Mouse (Mus musculus) heart, embryonic 16.5 days (tissue): ENCODE measurements around the gene Clstn2. TPM values are rescaled to one million over a fixed set of nuclear protein-coding genes. Genes with fewer than 3 reads are reported as not detected.

Source experiments
- ATAC-seq: fragments of 200-750 bp; cut with Nextera tagmentation; replicated peaks from 2 replicates; pipeline ENCODE4 v1.8.0; 2017; ENCODE audit warnings: moderate number of reproducible peaks; ENCODE audit not compliant: insufficient read depth, low FRiP score; ENCODE audit errors: extremely low read depth
- H3K27ac ChIP-seq: fragments of 300-500 bp; sonication (generic); 2 replicates; pipeline ENCODE4 v1.5.1; 2014; ENCODE audit warnings: mild to moderate bottlenecking, low read length, control low read depth, moderate library complexity
- H3K27me3 ChIP-seq: fragments of 300-500 bp; sonication (generic); 2 replicates; pipeline ENCODE4 v1.6.1; 2014; ENCODE audit warnings: low read length, mixed read lengths; ENCODE audit not compliant: control insufficient read depth, insufficient read depth
- H3K36me3 ChIP-seq: fragments of 300-500 bp; sonication (generic); 2 replicates; pipeline ENCODE4 v1.6.1; 2014; ENCODE audit not compliant: control insufficient read depth, insufficient read depth
- H3K4me1 ChIP-seq: fragments of 300-500 bp; sonication (generic); 2 replicates; pipeline ENCODE4 v1.6.1; 2014; ENCODE audit warnings: low read length, mixed read lengths; ENCODE audit not compliant: control insufficient read depth, insufficient read depth
- H3K4me2 ChIP-seq: fragments of 300-500 bp; sonication (generic); 2 replicates; pipeline ENCODE4 v1.6.1; 2014; ENCODE audit warnings: low read depth, mild to moderate bottlenecking, control low read depth, low read length
- H3K4me3 ChIP-seq: fragments of 300-500 bp; sonication (generic); 2 replicates; pipeline ENCODE4 v1.5.1; 2014; ENCODE audit warnings: mild to moderate bottlenecking, control low read depth, low read length
- H3K9ac ChIP-seq: fragments of 300-500 bp; sonication (generic); 2 replicates; pipeline ENCODE4 v1.6.1; 2014; ENCODE audit warnings: low read length, control low read depth
- H3K9me3 ChIP-seq: fragments of 300-500 bp; sonication (generic); replicated peaks from 2 replicates; pipeline ENCODE4 v1.6.1; 2016; ENCODE audit warnings: low read length; ENCODE audit not compliant: control insufficient read depth
- WGBS: fragments of 180-500 bp; shearing (Covaris S2); extraction: QIAGEN DNeasy Blood & Tissue Kit; methylation state at CpG from one replicate; pipeline ENCODE4 v1.1.7; 2014; 5-methylcytosine and 5-hydroxymethylcytosine counted together
- polyA plus RNA-seq: library from polyadenylated mRNA; unstranded; fragments of >200 nt; fragmentation: Nextera tagmentation; extraction: Ambion mirVana; gene quantifications from 2 replicates; pipeline ENCODE4 v1.2.1, GENCODE M21; 2015

Clstn2 gene
- polyA plus RNA-seq, 1 experiment from 2014 or later, result 0.35 TPM

DNA sequence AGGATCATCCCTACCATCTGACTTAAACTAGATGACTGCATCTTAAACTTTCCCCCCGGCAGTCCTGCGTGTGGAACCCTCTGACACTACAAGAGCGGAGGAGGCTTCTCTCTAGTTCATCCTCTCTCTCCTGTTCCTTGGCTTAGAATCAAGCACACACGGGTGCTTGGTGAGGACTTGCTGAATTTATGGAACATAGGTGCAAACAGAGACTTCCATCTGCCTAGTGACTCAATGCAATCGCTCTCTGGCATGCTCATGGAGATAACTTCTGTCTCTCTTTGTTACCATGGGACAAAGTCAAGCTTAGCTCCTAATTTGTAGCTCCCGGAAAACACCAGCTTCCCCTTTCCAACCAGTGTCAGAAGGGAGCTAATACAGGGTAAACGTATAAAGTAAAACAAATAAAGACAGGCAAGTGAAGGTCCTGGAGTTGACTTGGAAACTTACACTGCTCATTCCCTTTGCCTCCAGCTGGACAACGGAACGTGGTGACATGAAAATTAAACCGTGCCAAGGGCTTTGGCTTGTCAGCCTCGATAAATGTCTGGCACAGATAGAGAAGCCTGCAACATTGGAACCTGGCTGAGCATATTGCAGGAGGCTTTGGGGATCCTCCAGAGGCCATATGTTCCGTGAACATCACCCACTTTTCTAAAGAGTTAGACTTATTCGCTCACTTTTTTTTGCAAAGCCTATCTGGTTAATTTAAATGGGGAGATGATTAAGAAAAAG lies 583.5 kb downstream of the Clstn2 start:
- no peaks in the 10 kb centered on the region for H3K36me3 ChIP-seq
- no peaks in the 10 kb centered on the region for H3K27me3 ChIP-seq
- H3K27ac ChIP-seq, result no peak overlapping the region
- H3K4me2 ChIP-seq, result no peak overlapping the region
- no peak for ATAC-seq
- WGBS, result 57% methylated on average over 13 of the region's 13 CpGs
- H3K9ac ChIP-seq, result no peak overlapping the region
- H3K4me1 ChIP-seq, result peaks cover 4% of the 10 kb centered on the region; the same call in 1 of the 2 replicates
- no peak overlapping the region for H3K4me3 ChIP-seq
- H3K9me3 ChIP-seq, result no peaks in the 10 kb centered on the region

DNA sequence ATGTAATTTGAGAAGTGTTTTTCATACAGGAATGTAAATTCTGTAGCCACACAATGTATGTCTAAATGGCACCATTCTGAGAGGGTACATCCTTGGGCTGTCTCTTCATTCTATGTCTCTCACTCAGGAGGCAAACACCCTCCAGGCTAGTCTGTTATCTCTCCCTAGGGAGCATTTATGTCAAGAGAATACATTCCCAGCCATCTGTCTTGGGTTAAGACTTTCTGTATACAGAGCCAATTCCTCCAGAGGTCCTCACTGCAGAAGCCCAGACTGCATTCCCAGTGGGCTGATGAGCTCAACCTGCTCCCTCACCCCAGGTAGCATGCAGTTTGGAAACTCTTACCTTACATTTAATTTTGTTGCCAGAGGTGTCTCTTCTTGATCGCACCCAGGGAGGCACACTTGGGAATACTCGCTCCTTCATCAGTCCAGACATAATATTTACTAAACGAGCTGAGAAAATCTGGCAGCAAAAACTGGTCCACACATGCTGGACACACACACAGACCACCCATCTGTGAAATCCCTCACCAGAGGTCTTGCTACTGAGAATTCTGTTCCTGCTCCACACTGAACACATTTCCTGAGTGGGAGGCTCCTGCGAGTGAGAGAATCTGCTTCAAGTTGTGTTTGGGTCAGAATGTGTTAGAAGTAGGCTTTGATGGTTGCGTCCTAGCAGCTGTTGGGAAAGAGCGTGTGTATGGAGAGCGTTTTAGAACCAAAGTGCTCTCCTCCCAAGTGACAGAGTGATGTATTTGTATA lies 592.9 kb downstream of the Clstn2 start:
- 65% methylated on average over 7 of the region's 7 CpGs for WGBS
- Histone ChIP-seq H3K27me3 (no peaks in the 10 kb centered on the region), H3K4me1 (no peaks in the 10 kb centered on the region), H3K9me3 (no peaks in the 10 kb centered on the region), H3K4me3 (no peak overlapping the region), H3K9ac (no peak overlapping the region), H3K36me3 (no peaks in the 10 kb centered on the region), H3K27ac (no peak overlapping the region), H3K4me2 (no peak overlapping the region)
- ATAC-seq, result no peak

DNA sequence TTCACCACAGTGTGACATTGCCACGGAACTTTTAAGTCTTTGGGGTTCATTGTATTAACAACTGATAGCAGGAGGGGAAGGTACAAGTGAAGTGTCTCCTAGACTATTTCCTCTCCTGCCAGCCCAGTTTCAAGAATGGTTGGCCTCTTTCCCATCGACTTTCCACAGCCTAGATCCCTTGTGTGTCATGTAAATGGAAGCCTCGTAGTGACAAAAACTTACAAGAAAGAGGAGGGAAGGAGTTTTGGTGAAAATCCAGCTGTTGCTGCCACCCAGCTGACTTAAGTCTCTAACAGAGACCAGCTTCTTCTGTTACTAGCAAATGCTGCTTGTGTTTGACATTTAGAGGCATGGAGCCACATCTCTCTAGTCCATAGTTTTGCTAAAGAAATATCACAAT lies 598.3 kb downstream of the Clstn2 start:
- WGBS, result 41% methylated on average over 3 of the region's 3 CpGs

DNA sequence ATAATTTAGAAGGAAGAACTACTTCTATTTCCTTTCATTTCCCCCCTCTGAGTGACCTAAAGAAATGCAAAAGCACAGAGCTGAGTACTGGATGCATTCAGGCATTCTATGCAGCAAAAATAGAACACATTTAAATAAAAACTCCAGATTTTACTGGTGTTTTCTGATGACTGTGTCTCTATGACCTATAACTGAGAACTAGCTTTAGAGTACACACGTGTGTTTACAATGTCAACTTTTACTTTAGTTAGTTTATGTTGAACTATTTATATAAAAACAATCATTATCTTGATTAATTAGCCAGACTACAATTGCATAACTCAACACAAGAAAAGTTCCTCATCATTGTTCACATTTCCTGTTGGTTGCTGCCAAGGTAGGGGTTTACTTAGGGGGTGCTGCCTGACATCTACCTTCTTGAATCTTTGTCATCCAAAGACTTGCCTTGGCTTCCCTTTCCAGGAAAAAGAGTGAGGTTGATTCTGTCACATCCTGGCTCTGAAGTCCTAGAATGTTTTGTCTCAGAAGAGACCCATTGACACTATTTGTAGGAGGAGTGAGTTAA lies 603.0 kb downstream of the Clstn2 start:
- no peaks in the 10 kb centered on the region for H3K9me3 ChIP-seq
- H3K27ac ChIP-seq, result no peak overlapping the region
- no peak overlapping the region for H3K9ac ChIP-seq
- no peaks in the 10 kb centered on the region for H3K27me3 ChIP-seq
- H3K4me3 ChIP-seq, result no peak overlapping the region
- ATAC-seq, result no peak
- H3K4me1 ChIP-seq, result no peaks in the 10 kb centered on the region
- no peak overlapping the region for H3K4me2 ChIP-seq
- no peaks in the 10 kb centered on the region for H3K36me3 ChIP-seq
- 65% methylated on average over 1 of the region's 1 CpGs for WGBS

More for the DNA sequence above, 598.3 kb downstream of the Clstn2 start:
- H3K36me3 ChIP-seq, result no peaks in the 10 kb centered on the region
- H3K27ac ChIP-seq, result no peak overlapping the region
- no peak overlapping the region for H3K4me2 ChIP-seq
- no peaks in the 10 kb centered on the region for H3K9me3 ChIP-seq
- H3K4me3 ChIP-seq, result no peak overlapping the region
- no peaks in the 10 kb centered on the region for H3K4me1 ChIP-seq
- no peak for ATAC-seq
- no peak overlapping the region for H3K9ac ChIP-seq
- H3K27me3 ChIP-seq, result no peaks in the 10 kb centered on the region

DNA sequence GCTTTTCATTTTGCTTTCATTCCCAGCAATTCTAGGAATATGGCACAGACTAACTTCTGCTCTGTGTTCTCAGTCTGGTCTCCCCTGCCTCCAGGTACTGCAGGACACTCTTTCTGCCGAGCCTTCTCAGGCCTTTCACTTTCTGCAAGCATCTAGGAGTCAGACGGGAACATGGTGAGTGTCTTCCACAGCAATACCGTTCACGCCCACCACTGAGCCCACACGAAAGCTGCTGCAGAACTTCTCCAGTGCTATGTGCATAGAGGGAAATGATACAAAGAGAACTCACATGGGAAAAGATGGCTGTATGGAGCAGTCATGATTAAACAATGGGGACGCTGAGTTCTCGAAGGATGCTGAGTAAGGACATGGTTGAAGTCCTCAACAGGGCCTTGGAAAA lies 604.9 kb downstream of the Clstn2 start:
- ATAC-seq, result no peak

DNA sequence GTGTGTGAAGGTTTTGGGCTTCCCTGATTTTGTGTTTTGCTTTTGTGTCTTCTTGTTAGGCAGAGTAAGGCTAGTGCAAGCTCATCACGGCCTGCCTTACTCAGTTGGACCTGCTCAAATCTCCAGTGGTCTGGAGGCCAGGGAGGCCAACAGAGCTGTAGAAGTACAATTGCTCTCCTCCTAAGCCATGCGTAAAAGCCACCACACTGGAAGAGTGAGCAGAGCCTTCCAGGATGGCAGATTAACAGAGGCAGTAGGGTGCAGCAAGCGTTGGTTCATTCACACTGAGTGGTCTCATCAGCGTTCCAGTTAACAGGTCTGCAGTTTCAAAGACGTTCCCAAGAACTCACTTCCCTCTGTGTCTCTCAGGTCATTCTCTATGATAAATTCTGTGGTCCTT lies 612.1 kb downstream of the Clstn2 start:
- H3K27me3 ChIP-seq, result no peaks in the 10 kb centered on the region
- H3K4me3 ChIP-seq, result no peak overlapping the region
- H3K9ac ChIP-seq, result no peak overlapping the region
- no peak overlapping the region for H3K27ac ChIP-seq
- H3K9me3 ChIP-seq, result no peaks in the 10 kb centered on the region
- H3K4me1 ChIP-seq, result no peaks in the 10 kb centered on the region
- WGBS, result 60% methylated on average over 5 of the region's 5 CpGs
- H3K36me3 ChIP-seq, result no peaks in the 10 kb centered on the region
- H3K4me2 ChIP-seq, result no peak overlapping the region
- ATAC-seq, result no peak

More for the DNA sequence above, 604.9 kb downstream of the Clstn2 start:
- no peaks in the 10 kb centered on the region for H3K36me3 ChIP-seq
- no peaks in the 10 kb centered on the region for H3K27me3 ChIP-seq
- no peak overlapping the region for H3K9ac ChIP-seq
- H3K4me2 ChIP-seq, result no peak overlapping the region
- no peak overlapping the region for H3K27ac ChIP-seq
- H3K4me1 ChIP-seq, result no peaks in the 10 kb centered on the region
- H3K4me3 ChIP-seq, result no peak overlapping the region
- WGBS, result 77% methylated on average over 7 of the region's 7 CpGs
- H3K9me3 ChIP-seq, result no peaks in the 10 kb centered on the region

DNA sequence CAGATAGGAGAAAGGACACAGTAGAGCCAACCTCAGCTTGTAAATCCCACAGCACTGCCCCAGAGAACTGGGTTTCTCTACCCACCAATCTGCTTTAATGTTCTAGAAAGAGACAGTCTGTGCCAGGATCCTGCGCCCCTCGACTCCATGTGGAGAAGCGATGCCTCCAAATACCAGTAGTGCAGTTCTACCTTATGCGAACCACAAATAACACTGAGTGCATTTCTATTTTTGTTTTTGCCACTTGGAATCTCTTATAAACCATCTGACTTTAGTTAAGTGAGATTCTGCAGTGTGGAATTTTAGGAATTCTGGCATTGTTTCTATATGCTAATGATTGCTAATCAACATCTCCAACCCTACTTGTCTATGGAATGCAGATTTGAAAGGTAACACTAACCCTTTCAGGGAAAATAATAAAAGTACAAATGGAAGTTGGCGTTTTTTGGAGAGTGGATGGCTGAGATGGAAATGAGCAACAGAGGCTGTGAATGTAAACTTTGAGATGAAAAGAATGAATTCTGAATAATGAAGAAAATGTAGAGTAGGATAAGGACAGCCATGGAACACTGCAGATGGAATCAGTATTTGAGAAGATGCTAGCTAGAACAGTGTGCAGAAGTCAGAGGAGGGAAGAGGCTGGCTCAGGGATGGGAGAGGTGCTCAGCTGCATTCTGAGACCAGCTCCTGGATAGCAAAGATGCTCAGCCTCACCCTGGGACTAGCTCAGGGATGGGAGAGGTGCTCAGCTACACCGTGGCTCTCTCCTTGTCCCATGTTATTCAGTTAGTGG lies 617.9 kb downstream of the Clstn2 start:
- H3K9me3 ChIP-seq, result peaks cover 3% of the 10 kb centered on the region; the same call in 1 of the 2 replicates
- no peaks in the 10 kb centered on the region for H3K36me3 ChIP-seq
- no peak overlapping the region for H3K4me3 ChIP-seq
- no peak overlapping the region for H3K4me2 ChIP-seq
- no peak overlapping the region for H3K9ac ChIP-seq
- 74% methylated on average over 6 of the region's 6 CpGs for WGBS
- no peak for ATAC-seq
- no peaks in the 10 kb centered on the region for H3K4me1 ChIP-seq
- no peaks in the 10 kb centered on the region for H3K27me3 ChIP-seq
- no peak overlapping the region for H3K27ac ChIP-seq

DNA sequence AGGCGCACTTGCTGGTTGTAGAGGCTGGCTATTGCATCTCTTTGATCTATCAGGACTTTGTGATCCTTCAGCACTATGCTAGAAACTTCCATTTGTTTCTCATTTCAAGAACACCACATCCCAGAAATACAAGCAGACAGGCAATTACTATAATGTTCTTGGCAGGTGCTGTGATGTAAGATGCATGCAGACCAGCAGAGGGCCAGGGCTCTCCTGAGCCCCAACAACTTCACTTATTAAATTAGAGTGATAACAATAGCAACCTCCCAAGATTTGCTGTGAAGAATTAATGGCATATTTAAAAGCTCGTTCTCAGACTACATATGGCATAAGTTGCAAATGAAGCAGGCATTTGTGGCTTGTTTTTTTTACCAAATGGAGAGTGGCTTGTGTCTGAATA lies 624.8 kb downstream of the Clstn2 start:
- 67% methylated on average over 2 of the region's 2 CpGs for WGBS
- Histone ChIP-seq H3K36me3 (no peaks in the 10 kb centered on the region), H3K4me3 (no peak overlapping the region), H3K4me2 (no peak overlapping the region), H3K4me1 (no peaks in the 10 kb centered on the region), H3K9me3 (peaks cover 3% of the 10 kb centered on the region; the same call in 1 of the 2 replicates), H3K27ac (no peak overlapping the region), H3K9ac (no peak overlapping the region), H3K27me3 (no peaks in the 10 kb centered on the region)
- ATAC-seq, result no peak
